Mouse (Mus musculus) inflammation-experienced regulatory T-cells, adult 6 months (primary cell): ENCODE data around the gene Vegfc. TPM values are rescaled to one million over a fixed set of nuclear protein-coding genes. Genes with fewer than 3 reads are reported as not detected.

Experiments
- ATAC-seq: one replicate; pipeline ENCODE4 v1.8.0; 2017
- polyA plus RNA-seq, 3 experiments: library from polyadenylated mRNA; unstranded; fragments of 100-300 nt; shearing (Covaris generic); gene quantifications; one replicate each; pipeline ENCODE4 v1.2.1; 2017

The Vegfc gene
- polyA plus RNA-seq = under 1 TPM in 2 of 3 experiments, not detected in 1; 0.13 to 0.29 TPM

DNA sequence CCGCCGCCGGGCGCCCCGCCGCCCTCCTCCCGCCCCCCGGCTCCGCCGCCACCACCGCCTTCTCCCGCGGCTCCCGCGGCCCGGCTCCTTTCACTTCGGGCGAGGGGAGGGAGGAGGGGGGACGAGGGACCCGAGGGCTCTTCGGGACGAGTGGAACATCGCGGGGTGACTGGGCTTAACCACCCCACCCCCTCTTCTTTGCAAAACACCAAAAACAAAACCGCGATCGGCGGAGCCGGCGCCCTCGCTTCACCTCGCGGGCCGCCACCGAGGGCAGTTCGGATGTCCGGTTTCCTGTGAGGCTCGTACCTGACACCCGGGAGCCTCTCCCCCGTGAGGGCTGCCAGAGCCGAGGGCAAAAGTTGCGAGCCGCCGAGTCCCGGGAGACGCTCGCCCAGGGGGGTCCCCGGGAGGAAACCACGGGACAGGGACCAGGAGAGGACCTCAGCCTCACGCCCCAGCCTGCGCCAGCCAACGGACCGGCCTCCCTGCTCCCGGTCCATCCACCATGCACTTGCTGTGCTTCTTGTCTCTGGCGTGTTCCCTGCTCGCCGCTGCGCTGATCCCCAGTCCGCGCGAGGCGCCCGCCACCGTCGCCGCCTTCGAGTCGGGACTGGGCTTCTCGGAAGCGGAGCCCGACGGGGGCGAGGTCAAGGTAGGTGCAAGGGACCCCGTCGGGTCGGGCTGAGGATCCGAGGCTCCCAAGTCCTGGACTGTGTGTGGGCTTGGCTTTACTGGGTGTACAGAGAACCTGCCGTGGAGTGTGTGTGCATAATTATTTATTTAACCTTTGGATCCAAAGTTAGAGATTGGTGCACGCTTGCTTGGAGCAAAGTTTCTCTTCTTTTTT, at the start of gene Vegfc:
Gene Vegfc, plus strand, starts transcription at position 336 of the 850 bp plus-strand sequence.
- ATAC-seq = peak; percentile 48

DNA sequence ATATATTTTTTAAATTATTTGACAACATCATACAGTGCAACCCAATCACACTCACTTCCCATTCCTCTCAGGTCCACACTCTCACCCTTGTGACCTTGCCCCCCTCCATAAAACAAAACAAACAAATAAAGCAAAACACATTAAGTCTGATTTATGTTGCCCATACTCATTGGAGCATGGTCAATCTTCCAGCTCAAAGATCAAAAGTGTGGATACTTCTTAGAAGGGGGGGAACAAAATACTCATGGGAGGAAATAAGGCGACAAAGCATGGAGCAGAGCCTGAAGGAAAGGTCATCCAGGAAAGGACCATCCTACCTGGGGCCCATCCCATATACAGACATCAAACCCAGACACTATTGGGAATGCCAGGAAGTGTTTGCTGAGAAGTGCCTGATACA, 42.8 kb upstream of the Vegfc start:
- no peak for ATAC-seq

DNA sequence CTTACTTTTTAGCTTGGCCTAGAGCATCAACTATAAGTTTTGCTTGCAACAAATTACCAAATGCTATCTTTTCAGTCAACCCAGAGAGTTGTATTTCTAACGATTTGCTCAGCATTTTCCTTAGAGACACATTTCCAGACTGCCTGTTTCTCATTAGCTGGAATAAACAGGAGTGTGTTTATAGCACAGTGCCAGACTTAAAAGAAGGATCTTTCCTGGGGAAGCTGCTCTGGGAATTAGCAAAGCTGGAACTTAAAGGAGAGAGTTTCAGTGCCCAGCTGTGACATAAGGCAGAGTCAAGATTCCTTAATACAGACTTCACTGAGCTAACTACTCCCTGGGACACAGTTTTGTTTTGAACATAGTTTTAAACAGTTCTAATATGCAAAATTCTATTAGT, 34.8 kb upstream of the Vegfc start:
- no peak for ATAC-seq

DNA sequence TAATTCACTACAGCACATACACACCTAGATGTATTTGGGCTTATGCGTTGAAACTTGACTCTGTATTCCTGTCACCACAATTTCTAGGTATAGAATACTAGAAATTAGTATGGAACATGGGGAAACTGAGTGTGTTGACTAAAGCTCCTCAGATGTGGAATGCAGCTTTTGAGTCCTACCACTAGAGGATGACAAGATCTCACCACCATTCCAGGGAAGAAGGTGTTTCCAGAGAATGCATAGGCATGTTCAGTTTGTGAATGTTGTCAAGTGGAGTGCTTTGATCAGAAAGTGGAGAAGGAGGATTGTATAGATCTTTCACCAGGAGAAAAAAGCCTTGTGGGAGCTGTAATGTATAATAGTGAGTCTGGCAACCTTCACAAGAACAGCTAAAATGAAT, 33.9 kb upstream of the Vegfc start:
- no peak for ATAC-seq

DNA sequence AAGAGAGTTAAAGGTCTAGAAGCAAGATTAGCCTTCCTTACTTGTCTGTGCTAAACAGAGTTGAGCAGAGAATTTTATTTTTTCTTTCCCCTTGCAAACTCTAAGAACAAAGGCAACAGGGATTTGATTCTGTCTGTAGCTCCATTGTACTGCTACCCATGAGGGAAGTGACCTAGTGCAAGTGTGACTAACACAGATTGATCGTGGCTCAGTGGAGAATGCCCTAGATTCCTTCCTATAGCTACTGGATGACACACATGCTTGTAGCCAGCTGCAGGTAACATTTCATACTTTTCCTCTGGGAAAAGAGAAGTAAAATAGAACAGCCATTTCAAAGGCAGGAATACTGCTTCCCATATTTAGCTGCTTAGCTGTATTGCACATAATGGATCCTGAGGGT, 24.2 kb upstream of the Vegfc start:
- no peak for ATAC-seq

DNA sequence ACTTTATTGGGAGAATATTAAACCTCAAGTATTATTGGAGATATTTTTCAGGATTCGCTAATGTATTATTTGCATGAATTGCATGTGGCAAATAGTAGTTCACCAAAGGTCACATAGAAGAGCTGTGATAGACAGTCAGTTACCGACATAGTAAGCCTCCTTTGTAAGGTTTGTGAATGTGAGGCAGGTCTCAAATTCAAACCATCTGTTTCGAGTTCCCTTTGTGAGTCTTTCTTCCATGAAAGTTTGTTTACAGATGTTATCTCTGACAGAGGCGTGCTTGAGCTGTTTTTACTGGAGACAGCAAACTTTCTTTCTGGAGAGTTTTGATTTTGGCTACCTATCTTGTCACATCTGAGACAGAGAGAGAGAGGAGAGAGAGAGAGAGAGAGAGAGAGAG, 11.9 kb upstream of the Vegfc start:
- no peak for ATAC-seq

DNA sequence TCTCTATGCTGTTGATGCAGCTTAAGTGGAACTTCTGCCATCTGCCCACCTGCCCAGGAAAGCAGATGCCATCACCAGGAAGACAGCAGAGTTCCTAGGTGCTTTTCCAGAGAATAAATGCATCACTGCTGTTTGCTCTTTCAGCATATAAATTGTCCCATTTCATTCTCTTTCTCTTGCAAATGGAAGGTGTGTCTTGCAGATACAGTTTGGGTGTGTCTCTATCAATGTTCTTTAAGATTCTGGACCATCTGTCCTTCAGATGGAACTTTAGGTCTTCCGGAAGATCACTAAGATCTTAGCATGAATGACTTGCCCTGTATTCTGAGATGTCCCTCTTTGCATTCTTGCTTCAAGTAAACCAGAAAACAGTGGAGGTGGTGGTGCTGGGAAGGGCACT, 1.1 kb upstream of the Vegfc start:
- no peak for ATAC-seq

DNA sequence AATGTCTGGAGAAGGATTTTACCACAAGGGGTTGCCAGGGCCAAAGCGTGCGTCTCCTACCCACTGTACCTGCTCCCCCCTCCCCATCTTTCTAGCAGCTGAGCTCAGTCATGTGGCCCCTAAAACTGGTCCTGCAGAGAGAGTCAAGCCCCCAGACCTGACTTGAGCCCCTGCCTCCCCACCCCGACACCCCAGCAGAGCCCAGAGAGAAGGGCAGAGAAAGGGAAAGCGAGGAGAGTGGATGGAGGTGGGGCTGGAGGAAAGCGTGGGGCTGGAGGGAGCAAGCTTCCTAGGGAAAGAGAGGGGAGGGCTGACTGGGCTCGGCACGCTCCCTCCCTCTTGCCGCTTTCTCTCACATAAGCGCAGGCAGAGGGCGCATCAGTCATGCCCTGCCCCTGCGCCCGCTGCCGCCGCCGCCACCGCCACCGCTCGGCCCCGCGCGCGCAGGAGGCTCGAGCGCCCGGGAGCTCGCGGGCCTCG, 575 bp upstream of the Vegfc start:
- ATAC-seq = peak; percentile 38

DNA sequence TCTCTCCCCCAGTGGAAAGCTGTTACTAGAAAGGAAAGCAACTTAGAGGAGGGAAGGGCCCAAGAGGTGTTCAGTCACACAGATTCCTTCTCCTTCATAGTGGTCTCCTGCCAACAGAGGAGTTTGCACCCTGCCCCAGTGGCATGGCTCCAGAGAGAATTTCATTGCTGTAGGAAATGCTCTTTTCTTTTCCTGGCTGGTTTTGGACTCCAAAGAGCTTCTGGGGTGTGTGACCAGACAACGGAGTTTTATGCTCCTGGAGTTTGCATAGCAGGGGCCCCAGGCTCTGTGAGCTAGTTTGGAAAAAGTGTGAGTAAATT, 675 bp downstream of the Vegfc start:
- ATAC-seq = no peak

DNA sequence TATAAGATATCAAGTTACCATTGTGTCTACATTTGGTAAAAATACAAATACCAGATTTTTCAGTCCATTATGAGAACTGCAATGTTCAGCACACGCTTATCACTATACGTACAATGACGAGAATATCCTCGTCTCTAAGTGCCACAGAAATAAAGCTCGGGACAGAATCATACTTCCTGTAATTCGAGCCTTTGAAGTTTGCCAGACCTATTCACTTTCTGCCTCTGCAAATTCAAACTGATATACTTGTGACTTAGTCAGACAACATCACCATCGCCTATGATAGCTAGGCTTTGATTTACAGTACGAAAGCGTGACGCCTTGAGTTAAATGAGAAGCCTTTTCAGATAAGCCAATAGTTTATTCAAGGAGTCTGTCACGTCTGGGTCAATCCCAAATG, 1.6 kb downstream of the Vegfc start:
- peak; percentile 27 for ATAC-seq

DNA sequence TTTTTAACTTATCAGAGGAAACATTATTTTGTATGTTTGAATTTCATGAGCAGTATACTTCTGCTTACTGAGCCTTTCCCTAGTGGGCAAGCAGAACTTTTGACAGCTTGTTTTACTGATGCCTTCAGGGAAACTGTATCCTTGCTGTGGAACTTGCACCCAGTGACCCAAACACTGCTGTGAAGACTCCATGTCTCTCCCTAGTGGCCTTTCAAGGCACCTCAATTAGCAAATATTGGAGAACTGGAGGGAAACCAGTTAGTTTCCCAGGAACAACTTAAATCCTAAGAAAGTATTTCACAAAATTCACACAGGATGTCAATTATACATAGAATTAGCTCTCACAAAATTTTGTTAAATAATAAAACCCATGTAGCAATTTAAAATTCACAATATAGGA, 2.2 kb downstream of the Vegfc start:
- ATAC-seq = no peak

DNA sequence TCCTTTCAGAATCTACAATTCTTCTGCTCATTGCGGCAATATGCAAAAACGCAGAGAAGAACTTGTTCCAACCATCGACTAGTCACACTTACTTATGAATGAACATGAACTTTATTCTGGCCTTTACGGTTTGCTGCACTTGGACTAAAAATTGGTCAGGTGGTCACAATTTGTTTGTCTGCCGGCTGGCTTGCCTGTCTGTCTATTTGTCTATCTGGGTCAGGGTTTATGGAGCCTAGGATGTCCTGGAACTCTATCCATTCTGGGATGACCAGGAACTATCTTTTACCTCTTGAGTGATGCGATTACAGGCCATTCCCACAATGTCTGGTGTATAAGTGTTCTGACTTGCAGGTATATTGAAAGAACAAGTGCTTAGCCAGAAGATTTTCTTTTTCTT, 8.5 kb downstream of the Vegfc start:
- ATAC-seq = no peak

DNA sequence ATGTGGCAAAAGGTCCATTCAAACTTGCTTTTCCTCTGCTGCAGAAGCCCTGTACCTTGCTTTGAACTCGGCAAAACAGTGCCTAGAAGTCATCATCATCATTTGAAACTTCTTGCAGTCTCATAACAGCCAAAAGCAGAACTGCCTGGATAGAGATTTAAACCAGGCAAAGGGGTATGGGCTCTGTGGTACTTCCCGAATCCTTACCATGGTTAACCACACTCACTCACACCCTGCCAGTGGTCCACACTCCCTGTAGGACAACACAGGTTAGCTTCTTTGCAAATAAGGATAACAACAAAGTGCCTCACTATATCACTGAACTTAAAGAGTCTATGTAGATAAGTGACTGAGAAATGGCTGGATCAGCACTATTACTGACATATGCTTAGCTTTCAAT, 9.7 kb downstream of the Vegfc start:
- no peak for ATAC-seq

DNA sequence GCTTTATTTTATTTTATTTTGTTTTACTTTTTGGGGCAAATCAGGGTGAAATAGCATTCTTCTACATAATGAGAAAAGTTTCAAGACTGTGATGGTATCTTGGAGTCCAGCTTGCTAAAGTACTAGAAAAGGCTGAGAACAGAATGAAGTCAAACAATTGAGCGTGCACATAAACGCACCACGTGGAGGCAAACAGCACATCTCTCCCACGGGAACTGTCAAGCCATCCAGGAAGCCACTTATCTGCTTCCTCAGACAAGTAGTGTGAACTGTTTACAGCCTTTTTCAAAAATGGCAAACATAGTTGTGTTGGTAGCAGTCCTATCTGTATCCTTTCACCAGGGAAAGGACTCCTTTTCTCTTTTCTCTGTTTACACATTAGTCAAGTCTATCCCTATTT, 11.8 kb downstream of the Vegfc start:
- ATAC-seq = no peak

DNA sequence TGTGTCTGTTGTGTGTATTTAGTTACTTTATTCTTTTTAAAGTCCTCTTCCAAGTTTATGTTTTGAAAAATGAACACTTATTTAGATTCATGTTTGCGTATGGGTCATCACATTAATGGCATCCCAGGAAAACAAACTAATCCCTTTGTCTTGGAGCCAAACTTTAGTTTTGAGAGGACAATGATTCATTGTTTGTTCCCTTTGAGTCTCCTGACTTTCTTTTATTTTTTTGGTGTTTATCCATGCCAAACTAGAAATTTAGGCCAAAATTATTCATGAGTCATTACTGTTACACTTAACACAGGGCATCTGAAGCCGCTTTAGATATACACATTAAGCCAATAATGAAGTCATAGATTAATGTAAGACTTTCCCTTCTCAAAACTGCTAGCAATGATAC, 12.5 kb downstream of the Vegfc start:
- no peak for ATAC-seq

DNA sequence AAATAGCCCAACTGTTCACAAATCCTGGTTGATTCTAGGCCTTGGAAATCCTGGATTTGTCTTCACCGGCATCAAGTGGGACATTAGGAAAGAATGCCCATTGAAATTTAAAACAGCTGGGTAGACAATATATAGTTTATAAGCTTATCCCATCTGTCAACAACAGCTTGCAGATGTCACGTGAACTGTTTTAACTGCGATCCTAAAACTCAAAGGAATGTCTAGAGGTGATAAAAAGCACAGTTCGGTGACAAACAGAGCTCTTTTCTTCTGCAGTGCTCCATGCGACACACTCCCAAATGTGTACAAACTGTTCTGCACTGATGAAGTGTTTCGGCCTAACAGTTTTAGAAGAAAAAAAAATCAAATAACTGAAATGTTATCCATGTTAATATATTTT, 22.7 kb downstream of the Vegfc start:
- ATAC-seq = no peak

DNA sequence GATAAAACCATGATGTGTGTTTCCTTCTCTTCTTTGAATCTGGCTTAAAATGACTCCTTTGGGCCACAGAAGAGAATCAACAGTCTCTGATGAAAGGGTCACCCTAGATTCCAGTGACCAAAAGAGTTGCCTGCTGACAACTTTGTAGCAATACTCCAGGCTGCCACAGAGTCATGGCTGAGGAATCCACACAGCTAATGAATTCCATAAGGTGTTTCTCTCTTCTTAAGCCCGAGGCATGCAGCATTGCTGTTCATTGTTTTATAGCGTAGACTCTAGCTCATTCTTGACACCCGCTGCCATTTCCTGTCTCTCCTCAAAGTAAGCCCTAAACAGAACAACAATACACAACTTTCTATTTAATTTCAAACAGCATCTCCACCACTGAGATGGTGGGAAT, 37.2 kb downstream of the Vegfc start:
- no peak for ATAC-seq

DNA sequence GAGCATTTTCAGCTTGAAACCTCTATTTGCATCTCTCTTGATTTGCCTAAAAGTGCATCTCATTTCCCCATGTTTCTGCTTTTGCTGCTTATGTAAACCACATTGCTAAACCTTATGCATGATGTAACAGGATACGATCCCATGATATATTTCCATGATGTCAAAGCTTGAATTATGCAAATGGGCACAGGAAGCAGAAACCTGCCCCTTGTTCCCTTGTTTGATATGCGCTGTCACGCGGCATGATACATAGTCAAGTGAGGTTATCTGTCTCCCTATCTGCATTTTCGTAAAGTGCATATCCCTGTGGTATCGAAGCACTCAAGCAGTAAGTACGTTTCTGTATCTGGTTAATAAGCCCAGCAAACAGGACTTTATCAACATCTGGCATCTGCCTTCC, 42.7 kb downstream of the Vegfc start:
- no peak for ATAC-seq

DNA sequence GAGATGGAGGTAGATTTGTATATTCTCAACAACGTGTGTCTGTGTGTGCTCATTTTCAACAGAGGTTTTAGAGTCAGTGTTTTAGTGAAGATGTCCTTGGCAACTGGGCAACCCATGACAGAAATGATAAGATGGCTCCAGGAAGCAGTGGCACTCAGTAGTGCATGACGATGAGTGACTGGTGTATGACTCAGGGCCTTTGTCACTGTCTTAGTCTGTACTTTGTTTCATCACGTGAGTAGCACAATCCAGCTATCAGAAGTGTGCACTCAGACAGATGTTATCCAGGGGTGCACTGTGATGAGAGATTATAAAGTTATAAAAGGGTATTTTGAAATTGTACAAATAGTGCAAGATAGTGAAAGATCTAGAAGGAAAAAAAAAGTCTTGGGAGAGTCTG, 44.5 kb downstream of the Vegfc start:
- no peak for ATAC-seq

DNA sequence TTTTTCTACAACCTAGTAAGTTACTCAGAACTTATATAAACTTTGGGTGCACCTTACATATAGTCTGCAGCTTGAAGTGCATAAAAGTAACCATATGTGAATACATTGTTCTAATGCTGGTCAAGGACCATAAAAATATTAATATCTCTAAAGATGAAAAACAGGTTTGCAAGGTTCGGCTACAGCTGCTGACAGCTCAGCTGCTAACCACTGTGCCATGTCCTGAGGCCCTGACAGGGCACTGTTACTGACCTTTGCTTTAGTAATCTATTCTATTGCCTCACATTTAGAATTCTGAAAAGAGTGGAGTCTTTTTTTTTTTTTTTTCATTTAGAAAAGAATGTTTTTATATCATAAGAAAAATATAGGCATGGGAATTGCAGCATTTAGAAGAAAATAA, 44.9 kb downstream of the Vegfc start:
- ATAC-seq = no peak

DNA sequence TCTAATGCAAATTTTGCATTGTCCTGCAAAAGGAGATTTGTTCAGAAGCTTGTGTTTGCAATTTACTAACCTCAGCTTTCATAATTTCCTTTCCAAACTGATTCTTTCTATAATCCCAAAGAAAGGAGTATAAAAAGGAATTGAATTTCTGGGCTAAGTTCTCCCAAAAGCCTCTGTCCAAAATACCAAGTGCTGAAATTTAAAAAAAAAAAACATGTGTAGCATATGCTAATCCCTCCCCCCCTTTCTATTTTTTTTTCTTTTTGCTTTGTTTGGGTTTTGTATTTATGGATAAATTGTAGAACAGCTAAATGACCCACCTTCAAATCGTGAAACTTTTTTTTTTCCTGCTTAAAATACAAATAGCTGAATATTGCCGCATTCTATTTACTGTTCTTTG, 53.2 kb downstream of the Vegfc start:
- no peak for ATAC-seq

DNA sequence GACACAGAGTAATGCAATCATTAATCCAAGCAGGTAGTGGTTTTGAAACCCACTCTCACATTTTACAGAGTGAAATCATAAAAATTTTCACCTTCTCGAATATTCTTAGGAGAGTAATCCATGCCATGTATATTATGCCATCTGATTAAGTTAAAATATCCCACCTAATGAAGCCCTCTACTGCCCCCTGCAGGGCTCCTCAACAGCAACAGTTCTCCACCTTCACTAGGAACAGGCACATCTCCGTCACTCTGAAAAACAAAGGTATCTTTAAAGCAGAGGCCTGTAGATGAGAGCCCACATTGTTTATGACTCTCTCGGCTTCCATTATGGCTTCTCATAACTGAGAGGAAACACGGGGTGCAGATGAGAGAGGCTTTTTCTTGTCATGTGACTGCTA, 75.8 kb downstream of the Vegfc start:
- ATAC-seq = no peak

DNA sequence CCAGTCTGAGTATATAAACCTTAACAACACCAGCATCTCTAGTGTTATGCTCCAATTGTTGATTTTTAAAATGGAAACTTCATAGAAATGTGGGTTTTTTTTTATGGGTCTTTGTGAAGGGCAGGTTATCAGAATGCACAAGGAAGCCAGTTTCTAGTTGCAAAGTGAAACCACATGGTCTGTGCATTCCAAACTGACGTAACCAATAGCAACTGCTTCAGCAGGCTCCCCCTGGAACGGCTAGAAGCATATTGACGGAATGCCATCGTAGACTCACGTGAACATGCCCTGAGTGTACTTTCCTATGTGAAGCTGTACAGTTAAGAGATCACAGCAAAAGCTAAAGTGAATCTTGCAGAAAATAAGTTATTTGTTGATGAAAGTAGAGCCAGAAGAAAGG, 86.1 kb downstream of the Vegfc start:
- ATAC-seq = no peak

DNA sequence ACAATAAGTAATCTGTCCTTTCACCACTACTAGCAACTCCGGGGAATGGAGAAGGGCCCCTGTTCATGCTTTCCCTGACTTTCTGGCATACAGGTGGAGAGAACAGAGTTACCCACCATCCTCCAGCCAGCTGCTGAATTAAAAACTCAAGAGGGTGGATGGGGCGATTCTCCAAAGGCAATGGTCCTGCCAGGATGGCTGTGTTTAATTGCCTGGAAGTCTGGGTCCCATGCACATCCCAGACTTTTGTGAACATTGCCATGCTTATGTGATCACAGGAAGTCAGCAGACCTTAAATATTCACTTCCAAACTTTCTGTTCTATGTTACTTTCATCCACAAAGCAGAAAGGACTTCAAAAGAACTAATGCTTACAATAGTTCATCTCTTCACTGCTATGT, 107.9 kb downstream of the Vegfc start:
- no peak for ATAC-seq

DNA sequence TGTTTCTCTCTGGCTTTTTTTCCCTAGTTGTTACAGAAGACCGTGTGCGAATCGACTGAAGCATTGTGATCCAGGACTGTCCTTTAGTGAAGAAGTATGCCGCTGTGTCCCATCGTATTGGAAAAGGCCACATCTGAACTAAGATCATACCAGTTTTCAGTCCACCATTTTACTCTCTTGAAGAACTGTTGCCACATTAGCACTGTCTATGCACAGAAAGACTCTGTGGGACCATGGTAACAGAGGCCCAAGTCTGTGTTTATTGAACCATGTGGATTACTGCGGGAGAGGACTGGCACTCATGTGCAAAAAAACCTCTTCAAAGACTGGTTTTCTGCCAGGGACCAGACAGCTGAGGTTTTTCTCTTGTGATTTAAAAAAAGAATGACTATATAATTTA, 108.5 kb downstream of the Vegfc start:
- no peak for ATAC-seq
